Mouse (Mus musculus) CH12.LX (cell line): ENCODE measurements around the gene P2ry6. TPM values are rescaled to one million over a fixed set of nuclear protein-coding genes. Genes with fewer than 3 reads are reported as not detected.
A peak's percentile ranks its signal among the peaks of the same experiment; 100 is the strongest.

Source experiments
- DNase-seq: peaks from one replicate; pipeline ENCODE4 v3.0.0-alpha.2; 2013; ENCODE audit errors: extremely low read depth
- H3K27ac ChIP-seq: 2 replicates; pipeline ENCODE4 v1.5.1; 2012; ENCODE audit warnings: low read depth, mild to moderate bottlenecking, control low read depth, moderate library complexity; ENCODE audit not compliant: insufficient read depth
- H3K27me3 ChIP-seq: replicated peaks from 2 replicates; pipeline ENCODE3; 2012; ENCODE audit warnings: inconsistent platforms
- H3K36me3 ChIP-seq, 2 experiments: replicated peaks in 1 of 2; 2 replicates each; pipeline versions ENCODE3 to v1.6.1; 2012; ENCODE audit warnings: inconsistent platforms in 1 of 2, low read length in 1 of 2, mild to moderate bottlenecking in 1 of 2, mixed read lengths in 1 of 2, moderate library complexity in 1 of 2; ENCODE audit not compliant: control insufficient read depth in 1 of 2, insufficient read depth in 1 of 2
- H3K4me1 ChIP-seq, 2 experiments: 2 replicates each; pipeline ENCODE4 v1.6.1; 2012; ENCODE audit warnings: inconsistent platforms in 1 of 2, moderate library complexity in 1 of 2; ENCODE audit not compliant: insufficient read depth in 2 of 2, control insufficient read depth in 1 of 2
- H3K4me2 ChIP-seq: 2 replicates; pipeline ENCODE4 v1.6.1; 2012; ENCODE audit warnings: low read depth, mild to moderate bottlenecking, control low read depth; ENCODE audit not compliant: poor library complexity, insufficient read depth, severe bottlenecking
- H3K4me3 ChIP-seq, 3 experiments: fragments of 150-350 bp in 1 of 3; sonication (generic) in 1 of 3; replicated peaks in 1 of 3; 2 replicates each; pipeline versions ENCODE3 to v1.5.1; 2011 to 2012; ENCODE audit warnings: low read depth in 2 of 3, low read length in 2 of 3, mild to moderate bottlenecking in 2 of 3, moderate library complexity in 2 of 3, control low read depth in 1 of 3, improper control_type of control experiment in 1 of 3, inconsistent platforms in 1 of 3, mixed read lengths in 1 of 3; ENCODE audit not compliant: poor library complexity in 1 of 3
- H3K79me2 ChIP-seq: replicated peaks from 2 replicates; pipeline ENCODE4 v1.6.1; 2012; ENCODE audit warnings: mild to moderate bottlenecking, moderate library complexity; ENCODE audit not compliant: control insufficient read depth, poor library complexity, insufficient read depth, severe bottlenecking; ENCODE audit errors: extremely low read depth
- H3K9ac ChIP-seq: 2 replicates; pipeline ENCODE4 v1.6.1; 2012; ENCODE audit warnings: low read depth, mild to moderate bottlenecking, control low read depth, moderate library complexity; ENCODE audit not compliant: insufficient read depth
- H3K9me3 ChIP-seq: replicated peaks from 2 replicates; pipeline ENCODE3; 2012; ENCODE audit warnings: low read length, inconsistent platforms, mixed read lengths
- BHLHE40 ChIP-seq: IDR thresholded peaks from 2 replicates; pipeline ENCODE4 v1.6.1; 2011; ENCODE audit warnings: mild to moderate bottlenecking, low read depth, low read length, improper control_type of control experiment
- CHD2 ChIP-seq: IDR thresholded peaks from 2 replicates; pipeline ENCODE4 v1.6.1; 2011; ENCODE audit warnings: low read length, improper control_type of control experiment
- CTCF ChIP-seq, 2 experiments: IDR thresholded peaks in 1 of 2; conservative IDR thresholded peaks in 1 of 2; 2 replicates each; pipeline ENCODE4 v1.5.1; 2011 to 2012; ENCODE audit warnings: low read depth in 2 of 2, low read length in 2 of 2, improper control_type of control experiment in 1 of 2, inconsistent platforms in 1 of 2, mild to moderate bottlenecking in 1 of 2, moderate library complexity in 1 of 2
- E2F4 ChIP-seq: IDR thresholded peaks from 2 replicates; pipeline ENCODE4 v1.6.1; 2011; ENCODE audit warnings: low read depth, low read length, improper control_type of control experiment; ENCODE audit not compliant: insufficient replicate concordance
- ELF1 ChIP-seq: IDR thresholded peaks from 2 replicates; pipeline ENCODE4 v1.6.1; 2014; ENCODE audit warnings: low read depth, mild to moderate bottlenecking, inconsistent platforms, low read length, improper control_type of control experiment
- EP300 ChIP-seq: IDR thresholded peaks from 2 replicates; pipeline ENCODE4 v1.6.1; 2011; ENCODE audit warnings: low read length, improper control_type of control experiment
- ETS1 ChIP-seq: conservative IDR thresholded peaks from 2 replicates; pipeline ENCODE4 v1.6.1; 2012; ENCODE audit warnings: low read depth, mild to moderate bottlenecking, inconsistent platforms, low read length, improper control_type of control experiment, moderate library complexity
- IRF4 ChIP-seq: IDR thresholded peaks from 2 replicates; pipeline ENCODE4 v1.6.1; 2014; ENCODE audit warnings: low read depth, mild to moderate bottlenecking, inconsistent platforms, low read length, improper control_type of control experiment
- JUND ChIP-seq: conservative IDR thresholded peaks from 2 replicates; pipeline ENCODE4 v1.6.1; 2011; ENCODE audit warnings: low read depth, low read length, improper control_type of control experiment
- KAT2A ChIP-seq: IDR thresholded peaks from 2 replicates; pipeline ENCODE4 v1.6.1; 2012; ENCODE audit warnings: low read length, improper control_type of control experiment, inconsistent platforms; ENCODE audit not compliant: insufficient replicate concordance
- MAFK ChIP-seq: IDR thresholded peaks from 2 replicates; pipeline ENCODE4 v1.6.1; 2011; ENCODE audit warnings: low read length, improper control_type of control experiment; ENCODE audit not compliant: insufficient replicate concordance
- MAX ChIP-seq: IDR thresholded peaks from 2 replicates; pipeline ENCODE4 v1.6.1; 2011; ENCODE audit warnings: low read length, improper control_type of control experiment
- POLR2A ChIP-seq: IDR thresholded peaks from 2 replicates; pipeline ENCODE4 v1.6.1; 2011; ENCODE audit warnings: low read depth, mild to moderate bottlenecking, improper control_type of control experiment, low read length
- POLR2AphosphoS2 ChIP-seq: IDR thresholded peaks from 2 replicates; pipeline ENCODE4 v1.6.1; 2011; ENCODE audit warnings: low read depth, low read length, improper control_type of control experiment
- RAD21 ChIP-seq: IDR thresholded peaks from 2 replicates; pipeline ENCODE4 v1.6.1; 2011; ENCODE audit warnings: low read depth, mild to moderate bottlenecking, low read length, improper control_type of control experiment, moderate library complexity
- SIN3A ChIP-seq: IDR thresholded peaks from 2 replicates; pipeline ENCODE4 v1.6.1; 2012; ENCODE audit warnings: low read length, improper control_type of control experiment, inconsistent platforms
- TBP ChIP-seq: conservative IDR thresholded peaks from 2 replicates; pipeline ENCODE4 v1.6.1; 2011; ENCODE audit warnings: low read depth, low read length, improper control_type of control experiment
- TCF12 ChIP-seq: IDR thresholded peaks from 2 replicates; pipeline ENCODE4 v1.6.1; 2014; ENCODE audit warnings: low read depth, mild to moderate bottlenecking, inconsistent platforms, low read length, improper control_type of control experiment
- ZC3H11A ChIP-seq: IDR thresholded peaks from 2 replicates; pipeline ENCODE4 v1.6.1; 2012; ENCODE audit warnings: low read depth, mild to moderate bottlenecking, inconsistent platforms, low read length, improper control_type of control experiment
- dilution Hi-C: fragments of 300-500 bp; cut with MboI; formaldehyde crosslinking; loops from 2 replicates; pipeline ENCODE4 v1.14.3; 2020; ENCODE audit warnings: low sequenced_read_pairs; ENCODE audit not compliant: extremely low pct_unique_long_range_greater_than_20kb, extremely low pct_ligation_motif_present
- in situ Hi-C: fragments of 300-500 bp; cut with MboI; formaldehyde crosslinking; loops from 3 replicates; pipeline ENCODE4 v1.14.3; 2019; ENCODE audit warnings: low sequenced_read_pairs, low pct_ligation_motif_present, low pct_unique_long_range_greater_than_20kb, mixed read lengths
- polyA plus RNA-seq: library from polyadenylated mRNA; unstranded; fragments of >175 nt; gene quantifications from 2 replicates; pipeline ENCODE4 v1.2.1, GENCODE M21; 2012; ENCODE audit warnings: low read depth; ENCODE audit not compliant: insufficient read length
- total RNA-seq, 2 experiments: library from RNA; depleted of rRNA; stranded (reverse); fragments of 300-350 nt in 1 of 2; fragments of >200 nt in 1 of 2; gene quantifications; 2 replicates each; pipeline ENCODE4 v1.2.3; 2012 to 2014

The P2ry6 gene
- total and polyA plus RNA-seq, 3 experiments, result 0.17 to 1.5 TPM; not detected in 1

- no peak for TF ChIP-seq E2F4
- TF ChIP-seq TCF12, result no peak
- no peak for TF ChIP-seq EP300
- TF ChIP-seq MAFK, result no peak
- peak; percentile 94 for TF ChIP-seq RAD21
- TF ChIP-seq SIN3A, result peak; percentile 52; the same call in 1 of the 2 replicates
- no peak for TF ChIP-seq KAT2A
- TF ChIP-seq ETS1, result no peak
- TF ChIP-seq CTCF (conservative IDR thresholded peaks at IDR 0.05 in 1 of 2, IDR thresholded peaks at IDR 0.05 in 1 of 2; ENCODE audit: low read depth in 2 of 2, low read length in 2 of 2), result peak; percentile 52 to 89
These were observed 13.6 kb upstream of the P2ry6 start (continued) for GRCm38 (mm10) chr7:100988092-100988491.

GRCm38 (mm10) chr7:100984452-100985395, 10.3 kb upstream of the P2ry6 start:
- dilution Hi-C loops, result no loop called here
- no peak overlapping the region for H3K4me2 ChIP-seq
- DNase-seq, result peak; percentile 7
- H3K9me3 ChIP-seq, result no peaks in the 10 kb centered on the region
- H3K27ac ChIP-seq, result no peak overlapping the region
- peaks cover 10 to 19% of the 10 kb centered on the region in 2 experiments for H3K4me1 ChIP-seq
- H3K79me2 ChIP-seq, result no peaks in the 10 kb centered on the region
- in situ Hi-C loops, result no loop called here
- H3K9ac ChIP-seq, result no peak overlapping the region
- H3K4me3 ChIP-seq, result no peak overlapping the region
- TF ChIP-seq TCF12 (no peak), MAX (no peak), ELF1 (no peak), CTCF (conservative IDR thresholded peaks at IDR 0.05 in 1 of 2, IDR thresholded peaks at IDR 0.05 in 1 of 2; ENCODE audit: low read depth in 2 of 2, low read length in 2 of 2) (no peak), BHLHE40 (no peak), CHD2 (no peak), TBP (no peak), POLR2AphosphoS2 (no peak), JUND (no peak), POLR2A (no peak), IRF4 (no peak), ZC3H11A (no peak)
- H3K27me3 ChIP-seq, result no peaks in the 10 kb centered on the region
- H3K36me3 ChIP-seq, result no peaks in the 10 kb centered on the region
